Mouse (Mus musculus): ENCODE results near the gene Cfap99.

Gene Cfap99

DNA sequence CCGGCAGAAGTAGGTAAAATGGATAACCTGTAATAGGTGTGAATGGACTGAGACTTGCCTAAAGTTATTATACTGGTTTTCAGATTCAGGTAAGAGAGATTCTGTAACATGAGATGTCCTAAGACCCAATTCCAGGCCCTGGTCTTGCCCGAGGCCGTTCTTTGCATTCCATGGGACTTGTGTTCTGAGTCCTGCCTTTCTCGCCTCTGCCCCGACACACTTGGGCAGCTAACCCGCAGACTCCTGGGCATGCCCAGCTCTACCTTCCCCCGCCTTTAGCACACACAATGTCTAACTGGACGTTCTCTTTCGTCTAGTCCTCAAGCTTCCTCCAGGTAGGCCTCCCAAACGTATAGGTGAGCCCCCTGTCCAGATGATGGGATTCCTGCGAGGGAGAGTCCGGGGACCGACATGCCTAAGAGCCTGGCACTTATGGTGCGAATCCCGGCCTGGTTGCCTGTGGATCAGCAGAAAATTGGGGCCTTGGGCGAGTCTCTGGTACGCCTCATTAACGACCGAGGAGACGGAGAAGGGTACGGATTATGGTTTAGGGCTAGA is 47.2 kb downstream of the Cfap99 start:
- DNase-seq: no peak

DNA sequence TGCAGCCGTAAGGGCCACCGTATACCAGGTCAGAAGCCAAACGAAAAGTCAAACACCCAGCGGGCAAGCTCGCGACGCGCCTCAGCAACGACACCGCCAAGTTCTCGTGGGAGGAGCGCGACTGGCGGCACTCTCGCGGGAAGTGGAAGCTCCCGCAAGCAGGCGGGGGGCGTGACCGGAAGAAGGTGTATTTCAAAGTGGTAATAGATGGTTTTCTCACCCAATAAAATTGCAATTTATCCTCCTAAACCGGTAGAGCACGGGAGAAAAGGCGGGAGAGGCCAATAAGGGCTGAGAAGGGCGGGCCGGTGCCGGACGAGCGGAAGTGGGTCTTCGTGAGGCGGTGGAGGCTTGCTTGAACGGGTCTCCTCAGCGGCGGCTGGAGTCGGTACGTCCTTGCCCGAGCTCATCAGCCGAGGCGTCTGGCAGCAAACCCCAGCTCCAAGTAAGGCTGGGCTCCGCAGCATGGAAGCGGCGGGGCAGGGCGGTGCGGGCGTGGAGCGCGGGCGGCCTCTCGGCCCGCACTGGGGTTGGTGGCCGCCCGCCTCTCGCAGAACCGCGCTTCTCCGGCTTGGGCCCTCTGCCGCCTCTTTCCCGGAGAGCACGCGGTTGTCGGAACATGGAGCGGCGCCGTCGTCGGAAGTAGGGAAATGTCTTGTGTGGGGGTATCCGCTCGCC is 47.8 kb downstream of the Cfap99 start, which contains the start of gene Rnf4:
TSS of gene Rnf4 (plus strand) at position 193 of the 678 bp plus-strand sequence.
- peak; percentile 99 for DNase-seq

GRCm38 (mm10) chr5:34336775-34337450 is 48.5 kb downstream of the Cfap99 start:
- DNase-seq: peak; percentile 55

- DNase-seq: no peak
These were observed 51.8 kb downstream of the Cfap99 start for GRCm38 (mm10) chr5:34340246-34340645.

DNA sequence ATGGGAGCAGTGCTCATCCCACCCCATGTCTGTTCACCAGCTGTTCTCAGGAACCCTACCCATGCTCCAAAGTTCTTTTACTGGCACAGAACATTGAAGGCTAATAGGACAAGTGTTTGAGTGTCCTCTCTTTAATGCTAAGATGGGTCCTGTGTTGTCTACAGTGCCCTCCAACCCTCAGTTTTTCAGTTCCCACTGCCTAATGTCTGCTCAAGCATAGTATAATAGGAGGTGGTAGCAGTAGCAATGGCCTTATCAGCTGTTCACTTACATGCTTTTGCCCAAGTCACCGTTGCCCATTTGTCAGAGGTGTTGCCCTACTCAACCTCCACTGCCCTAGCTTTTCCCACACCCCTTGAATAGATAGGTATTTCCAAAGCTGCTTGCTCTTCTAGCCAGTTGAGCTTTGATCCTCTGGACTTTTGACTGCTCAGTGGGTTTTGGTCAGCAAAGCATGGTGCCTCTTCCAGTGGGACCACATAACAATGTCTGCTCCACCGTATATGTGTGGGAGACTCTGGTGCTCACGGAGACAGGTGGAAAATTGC is 63.8 kb downstream of the Cfap99 start:
- no peak for DNase-seq

- DNase-seq: no peak
These were observed 71.9 kb downstream of the Cfap99 start for GRCm38 (mm10) chr5:34360261-34360660.

DNA sequence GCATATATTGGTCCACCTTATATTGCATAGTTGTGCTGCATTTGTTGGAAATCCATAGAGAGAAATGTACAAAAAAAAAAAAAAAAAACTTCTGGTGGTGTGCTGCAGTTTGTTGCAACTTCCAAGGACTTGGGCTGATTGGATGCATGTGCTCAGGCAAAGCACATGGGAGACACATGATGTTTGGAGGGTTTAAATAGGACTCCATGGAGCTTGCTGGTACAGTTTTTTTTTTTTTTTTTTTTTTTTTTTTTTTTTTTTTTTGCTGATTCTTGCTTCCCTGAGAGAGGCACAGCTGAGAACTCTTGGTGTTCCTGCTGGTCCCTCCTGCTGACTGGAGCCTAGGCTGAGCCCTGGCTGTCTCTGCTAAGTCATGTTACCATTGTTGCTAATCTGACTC is 74.7 kb downstream of the Cfap99 start:
- DNase-seq: no peak

- no peak for DNase-seq
These were observed 80.3 kb downstream of the Cfap99 start for GRCm38 (mm10) chr5:34368551-34369290.

DNA sequence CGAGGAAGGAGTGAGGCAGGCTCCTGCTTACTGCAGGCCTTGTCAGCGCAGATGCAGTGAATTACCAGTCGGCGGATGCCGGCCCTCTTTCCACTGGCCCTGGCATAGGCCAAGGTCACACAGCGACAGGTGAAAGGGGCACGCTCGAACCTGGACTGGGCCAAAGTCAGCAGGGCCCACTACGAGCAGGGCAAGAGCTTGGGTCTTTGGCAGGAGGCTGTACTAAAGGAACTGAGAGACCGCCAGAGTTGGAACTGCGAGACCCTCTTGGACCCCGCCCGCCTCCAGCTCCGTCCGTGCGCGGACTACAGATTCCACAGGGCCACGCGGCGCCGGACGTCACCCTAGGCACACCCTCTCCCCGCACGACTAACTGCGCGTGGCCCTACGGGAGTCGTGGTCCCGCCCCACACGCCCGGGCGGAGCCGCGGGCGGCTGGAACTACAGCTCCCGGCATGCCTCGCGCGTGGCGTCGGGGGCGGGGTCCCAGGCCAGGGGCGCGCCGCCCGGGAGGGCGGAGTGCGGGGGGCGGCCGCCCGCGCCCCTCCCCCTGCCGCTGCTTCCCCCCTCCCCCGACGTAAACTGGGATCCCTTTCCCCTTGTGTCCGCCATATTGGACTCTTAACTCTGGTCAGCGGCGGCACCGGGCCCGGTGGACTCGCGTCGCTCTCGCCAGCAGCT is 81.1 kb downstream of the Cfap99 start, which contains the start of gene Fam193a:
TSS of gene Fam193a (plus strand) at position 593 of the 681 bp plus-strand sequence.
- DNase-seq: peak; percentile 98

DNA sequence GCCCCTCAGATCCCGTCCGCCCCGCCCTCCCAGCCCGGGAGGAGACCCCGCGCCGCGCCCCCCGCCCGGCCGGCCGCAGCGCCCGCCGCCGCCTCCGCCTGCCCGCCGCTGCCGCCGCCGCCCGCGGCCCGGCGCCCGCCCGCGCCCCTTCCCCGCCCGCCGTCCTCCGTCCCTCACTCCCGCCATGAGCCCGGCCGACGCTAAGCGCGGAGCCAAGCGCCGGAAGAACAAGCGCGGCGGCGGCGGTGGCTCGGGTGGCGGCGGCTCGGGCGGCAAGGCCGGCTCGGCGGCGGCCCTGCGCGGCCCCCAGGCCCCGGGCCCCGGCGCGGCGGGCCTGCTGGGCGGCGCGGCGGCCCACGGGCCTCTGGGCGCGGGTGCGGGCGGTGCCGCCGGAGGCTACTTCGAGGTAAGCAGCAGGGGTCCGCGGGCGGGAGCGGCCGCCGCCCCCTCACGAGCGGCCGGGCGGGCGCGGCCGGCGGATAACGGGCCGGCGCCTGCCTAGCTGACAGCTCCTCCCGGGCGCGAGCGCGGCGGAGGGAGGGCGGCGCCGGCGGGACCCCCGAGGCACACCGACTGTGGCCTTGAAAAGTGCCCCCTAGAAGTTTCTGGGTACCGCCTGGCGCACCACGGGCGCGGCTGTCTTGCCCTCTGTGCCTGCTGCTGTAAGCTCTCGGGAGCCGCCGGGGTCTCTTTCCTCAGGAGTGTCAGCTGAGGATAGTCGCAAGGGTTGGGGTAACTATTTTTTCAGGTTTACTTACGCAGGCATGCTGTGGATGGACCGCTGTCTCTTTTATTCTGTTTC is 81.8 kb downstream of the Cfap99 start:
- peak; percentile 19 for DNase-seq

DNA sequence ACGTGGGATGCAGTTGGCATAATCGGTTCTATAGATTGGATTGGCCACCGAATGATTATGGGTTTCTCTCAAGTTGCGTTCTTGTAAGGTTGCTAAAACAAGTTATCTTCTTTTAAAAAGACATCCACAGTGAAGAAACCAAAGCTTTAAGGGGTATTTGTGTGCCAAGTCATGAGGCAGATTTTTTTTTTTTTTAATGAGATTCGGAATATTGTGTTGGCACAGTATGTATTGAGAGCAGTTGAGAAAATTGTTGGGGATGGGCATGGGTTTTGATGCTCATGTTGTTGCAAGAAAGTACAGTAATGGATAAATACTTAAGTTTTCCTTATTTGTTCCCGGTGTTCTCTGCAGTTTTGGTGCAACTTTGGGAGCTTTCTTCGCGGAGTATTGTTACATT is 82.4 kb downstream of the Cfap99 start:
- DNase-seq: no peak

DNA sequence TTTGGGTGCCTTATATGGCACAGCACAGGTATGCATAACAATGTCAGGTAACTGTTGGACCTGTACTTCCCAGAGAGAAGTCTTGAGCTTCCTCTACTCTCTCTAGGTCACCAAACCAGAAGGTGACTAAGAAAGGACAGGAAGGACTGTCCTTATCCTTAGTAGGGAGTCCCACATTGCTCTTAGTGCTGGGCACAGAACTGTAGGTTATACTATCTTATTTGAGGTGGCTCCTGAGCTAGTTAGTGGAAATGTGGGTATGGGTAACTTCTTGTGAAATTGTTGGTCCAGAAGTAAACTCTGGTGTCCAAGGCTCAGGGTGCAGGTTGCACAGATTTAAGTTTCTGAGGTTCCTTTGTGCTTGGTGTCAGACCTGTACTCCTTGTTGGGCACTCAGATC is 83.7 kb downstream of the Cfap99 start:
- no peak for DNase-seq

- no peak for DNase-seq
These were observed 84.1 kb downstream of the Cfap99 start for GRCm38 (mm10) chr5:34372541-34372940.

Data from lung, postnatal 14 days (tissue).